In genomic region chr11:22982846-22983245, GRCm38 (mm10) we compare ENCODE assay signal across 1 mouse cellular context.
TF ChIP-seq lines count a peak whose summit lies in the region.

No protein-coding gene starts in this region.

TF ChIP-seq in MEL, 35 proteins besides CTCF, POLR2A, EP300 and RAD21:
- no peak for TF ChIP-seq JUND (IDR thresholded peaks at IDR 0.05; ENCODE audit: low read depth, low read length)
- TF ChIP-seq E2F4 (IDR thresholded peaks at IDR 0.05; ENCODE audit: borderline replicate concordance, low read depth, low read length) = peak; percentile 2; the same call in 1 of the 2 replicates
- no peak for TF ChIP-seq MAFK (IDR thresholded peaks at IDR 0.05; ENCODE audit: borderline replicate concordance, low read depth, low read length)
- no peak for TF ChIP-seq CHD2 (IDR thresholded peaks at IDR 0.05; ENCODE audit: low read length)
- TF ChIP-seq ZKSCAN1 (IDR thresholded peaks at IDR 0.05; ENCODE audit: low read depth, low read length) = no peak
